Mouse (Mus musculus) erythroblast, embryonic 14.5 days (primary cell): ENCODE measurements around the gene Abr.

Source experiments
- GATA1 ChIP-seq: IDR thresholded peaks from 2 replicates; pipeline ENCODE4 v1.6.1; 2012; ENCODE audit warnings: low read length, inconsistent platforms, mixed read lengths
- TAL1 ChIP-seq: IDR thresholded peaks from 3 replicates; pipeline ENCODE4 v1.6.1; 2012; ENCODE audit warnings: low read length, inconsistent platforms, mixed read lengths

- TF ChIP-seq GATA1 (no peak), TAL1 (no peak)
These were observed 49.2 kb downstream of the Abr start for GRCm38 (mm10) chr11:76572820-76573385.
